Mouse (Mus musculus) granulocyte monocyte progenitor cell, adult 5-6 weeks (primary cell): ENCODE data around the gene Fam53b. TPM values are rescaled to one million over a fixed set of nuclear protein-coding genes. Genes with fewer than 3 reads are reported as not detected.

ENCODE experiments used
- ATAC-seq: replicated peaks from 2 replicates; pipeline ENCODE4 v1.8.0; 2016; ENCODE audit warnings: mild to moderate bottlenecking, moderate TSS enrichment, inconsistent platforms; ENCODE audit not compliant: poor library complexity, severe bottlenecking
- total RNA-seq, 2 experiments: library from RNA; stranded (forward) in 1 of 2; stranded (reverse) in 1 of 2; fragments of 200-712, 200-1000 nt in 1 of 2; fragments of >200 nt in 1 of 2; fragmentation: Nextera tagmentation in 1 of 2; gene quantifications; 2 replicates each; pipeline ENCODE4 v1.2.3; 2014 to 2017

The Fam53b gene
- total RNA-seq, 2 experiments from 2014 or later = 11.1 to 20.1 TPM

DNA sequence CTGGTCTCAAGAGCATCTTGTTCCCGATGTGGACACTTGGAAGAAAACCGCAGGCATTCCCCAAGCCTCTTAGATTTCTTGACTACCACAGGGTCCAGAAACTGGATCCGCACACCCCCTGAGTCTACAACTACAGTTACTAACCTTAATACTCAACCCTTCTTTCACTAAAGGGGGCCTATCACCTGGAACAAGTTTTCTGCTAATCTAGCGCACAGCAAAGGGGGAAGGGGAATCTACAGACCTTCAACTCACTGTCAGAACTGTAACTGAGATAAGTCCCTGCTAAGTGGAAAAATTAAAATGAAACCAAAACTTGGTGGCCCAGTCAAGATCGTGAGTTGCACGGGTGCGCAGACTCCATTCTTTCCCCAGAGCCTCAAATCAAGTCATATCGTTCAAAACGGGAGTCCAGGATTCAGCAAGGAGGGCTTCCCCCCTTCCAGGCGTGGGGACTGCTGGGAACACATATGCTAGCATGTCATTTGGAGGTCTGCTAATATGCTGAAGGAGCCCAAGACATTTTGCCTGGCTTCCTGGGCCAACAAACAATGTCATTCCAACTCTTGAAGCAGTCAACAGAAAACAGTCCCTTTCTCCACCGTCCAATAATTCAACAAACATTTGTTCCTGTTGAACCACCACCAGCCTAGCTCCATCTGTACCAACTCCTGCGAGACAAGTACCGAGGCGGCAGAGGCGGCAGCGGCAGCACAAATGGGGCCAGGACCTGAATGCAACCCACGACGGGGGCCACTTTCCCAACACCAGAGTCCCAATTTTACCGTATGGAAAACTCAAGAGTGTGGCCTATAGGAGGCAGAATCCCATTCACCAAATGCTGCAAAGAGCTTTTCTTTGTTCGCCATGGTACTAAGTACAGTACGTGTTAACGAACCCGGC lies 1.7 kb downstream of the Fam53b start:
- ATAC-seq = no peak

DNA sequence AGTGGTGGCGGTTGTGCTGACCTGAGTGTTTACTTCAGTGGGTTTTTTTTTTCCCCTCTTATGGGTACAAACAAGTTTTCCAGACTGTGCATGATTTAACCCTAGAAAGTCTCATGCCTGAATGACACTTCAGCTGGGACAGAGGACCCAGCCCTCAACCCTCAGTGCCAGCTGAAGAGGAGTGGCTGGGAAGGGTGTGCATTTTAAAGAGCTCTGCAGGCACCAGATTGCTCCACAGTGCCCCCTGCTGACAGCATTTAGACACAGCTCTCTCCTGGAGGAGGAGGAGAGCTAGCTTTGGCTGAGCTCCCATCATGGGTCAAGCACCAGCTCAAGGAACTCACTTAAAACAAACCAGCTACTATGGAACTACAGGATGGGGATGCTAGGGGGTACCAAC lies 2.8 kb downstream of the Fam53b start:
- ATAC-seq = peak; percentile 56

DNA sequence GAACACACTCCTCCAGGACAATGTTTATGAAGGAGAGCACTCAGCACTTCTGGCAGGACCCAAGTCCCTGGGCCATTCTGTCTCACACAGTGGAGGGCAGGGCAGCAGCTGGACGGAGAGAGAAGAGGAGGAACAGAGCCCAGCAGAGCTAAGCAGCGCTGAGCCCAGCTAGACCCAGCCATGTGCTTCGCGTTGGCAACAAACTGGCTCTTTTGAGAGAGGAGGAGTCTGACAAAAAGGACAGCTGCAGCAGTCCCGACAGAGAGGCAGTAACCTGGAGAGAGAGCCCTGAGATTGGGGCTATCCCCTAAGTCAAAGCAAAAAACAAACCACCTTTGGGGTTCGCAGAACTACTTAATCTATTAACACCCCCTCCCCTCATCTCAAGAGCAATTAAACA lies 3.3 kb downstream of the Fam53b start:
- ATAC-seq = no peak

DNA sequence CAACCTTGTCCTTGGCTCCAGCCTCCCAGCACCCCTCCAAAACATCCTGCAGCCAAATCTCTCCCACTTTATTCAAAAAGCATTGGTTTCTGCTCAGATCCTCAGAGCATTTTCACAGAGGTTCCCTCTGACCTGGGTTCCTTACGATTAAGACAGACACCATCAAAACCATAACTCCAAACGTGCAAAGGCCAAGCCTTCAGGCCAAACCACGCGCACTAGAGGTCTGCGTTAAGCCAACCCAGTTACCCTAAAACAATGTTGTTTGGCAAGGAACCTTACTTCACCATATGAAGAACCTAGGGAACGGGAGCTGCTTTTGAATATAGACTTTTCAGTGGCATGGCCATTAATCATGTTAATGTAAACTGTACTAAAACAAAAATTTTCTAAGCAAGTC lies 4.0 kb downstream of the Fam53b start:
- no peak for ATAC-seq

DNA sequence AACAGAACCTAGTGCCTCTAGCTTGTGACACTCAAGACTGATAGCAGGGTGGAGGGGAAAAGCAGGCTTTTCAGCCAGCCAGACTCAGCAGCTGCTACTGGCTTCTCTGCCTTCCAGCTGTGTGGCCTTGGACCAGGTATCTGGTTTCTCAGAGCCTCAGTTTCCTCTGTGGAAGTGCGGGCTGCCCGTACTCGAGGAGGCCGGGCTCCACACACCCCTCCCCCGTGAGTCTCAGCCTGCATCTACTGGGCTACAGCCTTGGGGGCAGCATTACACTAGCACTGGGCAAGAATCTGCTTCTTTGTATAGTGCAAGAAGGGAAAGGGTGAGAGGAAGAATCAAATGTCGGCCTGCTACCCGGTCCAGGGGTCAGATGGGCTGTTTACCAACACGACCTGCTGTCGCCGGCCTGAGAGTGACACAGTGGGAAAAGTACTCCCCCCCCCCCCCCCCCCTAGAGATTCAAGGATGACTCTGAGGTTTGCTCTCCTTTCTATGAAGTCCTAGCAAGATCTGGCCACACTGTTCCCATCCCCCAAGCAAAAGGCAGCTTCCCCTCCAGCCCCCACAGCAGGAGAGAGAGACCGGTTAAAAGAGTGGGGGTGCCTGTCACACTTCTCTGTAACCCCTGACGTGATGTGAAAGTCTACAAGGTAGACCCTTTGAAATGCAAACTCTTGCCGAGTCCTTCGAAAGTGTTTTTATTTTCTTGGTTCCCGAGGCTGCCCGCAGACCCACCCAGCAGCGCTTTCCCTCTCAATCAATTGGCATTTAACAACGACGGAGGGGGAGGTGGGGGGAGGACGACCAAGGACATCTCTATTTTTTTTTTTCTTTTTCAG lies 4.6 kb downstream of the Fam53b start:
- no peak for ATAC-seq

DNA sequence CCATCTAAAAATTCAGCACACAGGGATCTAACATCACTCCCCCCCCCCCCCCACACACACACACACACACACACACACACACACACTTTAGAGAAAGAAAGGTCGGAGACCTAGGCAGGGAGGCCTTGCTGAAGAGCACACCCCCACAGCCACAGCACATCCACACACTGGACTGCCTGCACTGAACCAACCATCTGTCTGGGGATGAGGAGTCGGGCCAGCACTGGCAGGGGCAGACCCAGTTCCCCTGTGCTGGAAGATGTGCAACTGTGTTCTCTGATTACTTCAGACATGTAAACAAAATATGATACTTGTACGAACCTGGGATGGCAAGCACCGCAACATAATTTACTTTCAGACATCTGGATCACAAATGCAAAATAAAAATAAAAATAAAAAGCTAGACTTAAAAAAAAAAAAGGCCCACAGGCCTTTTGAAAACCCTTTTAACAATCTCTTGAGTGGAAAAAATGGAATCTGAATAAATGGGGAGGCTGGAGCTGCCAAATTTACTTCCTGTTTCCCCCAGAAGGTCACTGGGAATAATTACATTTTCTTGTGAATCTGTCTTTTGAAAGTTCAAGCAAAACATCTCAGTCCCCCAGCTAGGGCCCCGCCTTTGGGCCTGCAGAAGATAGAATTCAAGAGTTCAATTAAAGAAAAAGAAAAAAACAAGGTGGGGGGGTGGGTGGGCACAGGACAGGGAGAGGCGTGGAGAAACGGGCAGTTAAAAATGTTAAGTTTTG lies 5.5 kb downstream of the Fam53b start:
- ATAC-seq = no peak

DNA sequence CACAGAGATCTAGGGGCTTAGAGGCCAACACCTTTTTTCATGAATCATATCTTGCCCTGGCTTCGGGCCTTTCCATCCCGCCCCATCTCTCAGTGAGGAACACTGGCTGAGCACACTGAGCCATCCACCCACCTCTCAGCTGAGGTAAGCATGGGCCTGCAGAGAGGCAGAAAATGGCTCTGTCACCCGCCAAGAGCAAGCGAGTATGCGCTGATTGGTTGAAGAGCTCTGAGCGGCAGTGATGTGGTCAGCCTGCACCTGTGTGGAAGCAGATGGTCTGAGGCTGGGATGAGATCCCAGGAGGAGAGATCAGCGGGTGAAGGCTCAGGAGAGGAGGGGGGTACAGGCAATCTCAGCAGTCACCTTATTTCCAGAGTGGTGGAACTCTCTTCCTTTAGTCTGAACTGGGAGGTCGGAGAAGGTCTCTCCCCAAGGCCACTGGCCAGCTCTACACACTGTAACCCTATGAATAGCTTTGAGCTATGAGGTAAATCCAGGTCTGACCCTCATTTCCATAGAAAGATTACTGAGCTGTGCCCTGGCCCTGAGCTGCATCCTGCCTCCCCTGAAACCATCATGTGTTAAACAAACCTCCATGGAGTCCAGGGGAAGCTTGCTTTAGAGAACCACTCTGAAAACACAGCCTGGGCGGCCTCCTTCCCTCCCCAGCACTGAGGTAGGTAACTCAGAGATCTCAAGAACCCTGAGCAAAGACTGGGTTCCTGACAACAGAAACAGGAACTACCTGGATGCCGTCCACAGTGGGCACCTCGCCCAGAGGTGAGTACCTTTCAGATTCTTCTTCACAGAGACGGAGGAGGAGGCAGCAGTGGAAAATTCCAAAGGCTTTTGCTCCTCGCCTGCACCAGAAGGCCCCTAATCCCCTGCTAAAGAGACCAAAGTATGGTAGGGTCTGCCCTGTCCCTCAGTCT lies 6.5 kb downstream of the Fam53b start:
- no peak for ATAC-seq

DNA sequence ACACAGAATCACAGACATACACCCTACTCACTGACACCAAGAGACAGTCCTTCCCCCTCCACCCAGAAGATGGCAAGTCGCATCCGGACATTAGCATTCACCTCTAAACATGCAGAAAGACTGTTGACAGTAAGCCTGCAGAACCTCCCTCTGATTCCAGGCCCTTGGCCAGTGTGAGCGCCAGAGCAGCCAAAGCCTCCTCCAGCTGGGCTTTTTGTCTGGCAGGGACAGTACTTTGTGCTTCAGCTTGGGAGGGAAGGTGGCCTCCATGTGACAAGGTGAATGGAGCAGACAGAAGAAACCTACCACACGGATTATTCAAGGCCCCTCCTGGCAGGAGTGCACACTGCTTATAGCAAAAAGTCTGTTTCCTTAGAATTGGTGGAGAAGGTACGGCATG lies 7.4 kb downstream of the Fam53b start:
- ATAC-seq = no peak

DNA sequence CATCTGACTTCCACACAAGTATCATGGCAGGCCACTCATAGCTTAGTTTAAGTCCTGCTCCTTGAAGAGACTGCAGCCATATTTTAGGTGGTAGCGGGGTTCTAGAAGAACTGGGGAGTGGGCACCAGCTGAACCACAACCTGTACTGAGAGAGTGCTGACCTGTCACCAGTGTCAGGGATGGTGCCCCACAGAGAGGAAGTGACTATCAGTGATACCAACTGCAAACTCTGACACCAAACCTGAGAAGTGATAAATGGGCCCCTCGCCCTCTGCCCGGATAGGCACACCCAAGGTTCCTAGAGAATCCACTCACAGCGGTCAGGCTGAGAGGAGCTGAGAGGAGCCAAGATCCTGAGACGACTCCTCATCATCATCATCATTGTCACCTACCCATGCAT lies 8.7 kb downstream of the Fam53b start:
- ATAC-seq = peak; percentile 35

DNA sequence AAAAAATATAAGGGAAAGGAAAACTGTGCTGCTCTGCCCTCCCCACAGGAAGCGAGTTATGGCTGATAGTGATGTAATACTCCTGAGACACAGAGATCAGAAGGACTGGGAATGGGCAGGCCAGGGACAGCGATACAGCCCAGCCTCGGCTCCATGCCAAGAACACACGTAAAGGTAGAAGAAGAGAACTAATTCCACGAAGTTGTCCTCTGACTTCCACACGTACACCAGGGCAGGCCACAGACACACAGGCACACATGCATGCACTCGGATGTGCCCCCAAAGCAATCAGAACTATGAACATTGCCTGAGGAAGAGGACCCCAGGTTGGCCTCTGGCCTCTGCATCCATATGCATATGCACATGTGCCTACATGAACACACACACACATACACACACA lies 9.2 kb downstream of the Fam53b start:
- no peak for ATAC-seq

DNA sequence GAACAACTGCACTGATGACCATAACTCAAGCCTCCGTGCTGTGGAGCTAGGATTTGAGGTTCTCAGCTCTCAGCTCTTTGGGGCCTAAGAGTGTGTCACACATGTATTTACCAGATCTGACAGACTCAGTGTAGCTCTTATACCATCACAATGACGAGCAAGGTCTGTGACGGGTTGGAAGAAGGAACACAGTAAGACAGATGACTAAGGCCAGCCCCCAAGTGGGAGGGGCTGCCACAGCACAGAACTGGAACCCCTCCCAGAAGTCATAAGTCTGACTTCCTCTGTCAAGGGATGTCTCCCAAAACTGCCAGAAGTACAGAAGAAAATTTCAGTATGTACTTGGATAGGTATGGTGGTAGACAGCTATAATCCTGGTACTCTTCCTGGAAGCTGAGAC lies 9.7 kb downstream of the Fam53b start:
- ATAC-seq = peak; percentile 88

DNA sequence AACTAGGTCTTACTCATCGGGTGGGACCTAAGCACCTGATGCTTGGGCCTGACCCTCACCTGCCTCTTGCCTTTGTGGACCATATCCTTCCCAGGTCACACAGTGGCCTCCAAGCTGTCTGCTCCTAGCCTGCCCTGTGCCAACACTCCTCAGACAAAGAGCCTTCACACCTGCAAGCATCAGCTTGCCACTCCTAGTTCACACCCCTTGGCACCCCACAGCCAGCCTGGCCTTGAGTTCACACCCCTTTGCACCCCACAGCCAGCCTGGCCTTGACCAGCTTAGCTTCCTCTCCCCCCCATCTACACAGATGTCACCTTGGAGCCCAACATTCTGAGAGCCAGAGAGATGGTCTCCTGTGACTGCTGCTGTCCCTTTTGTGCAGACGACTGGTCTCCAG lies 10.3 kb downstream of the Fam53b start:
- ATAC-seq = no peak

DNA sequence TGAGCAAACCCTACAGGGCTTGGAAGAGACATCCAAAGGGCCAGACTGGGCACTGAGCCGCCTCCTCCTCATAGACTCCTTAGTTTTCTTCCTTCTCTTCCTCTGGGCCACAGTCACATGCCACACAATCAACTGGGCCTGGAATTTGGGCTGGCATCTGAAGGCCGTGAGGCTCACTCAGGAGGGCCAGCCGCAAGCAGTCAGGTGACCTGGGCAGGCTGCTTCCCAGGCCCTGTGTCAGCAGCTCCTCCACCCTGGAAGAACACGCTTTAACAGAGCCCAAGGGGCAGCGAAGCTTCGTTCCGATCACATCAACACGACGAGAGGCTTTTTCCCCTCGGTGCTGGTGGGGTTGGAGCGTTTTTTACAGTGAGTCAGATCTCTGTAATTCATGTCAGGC lies 11.0 kb downstream of the Fam53b start:
- ATAC-seq = no peak

DNA sequence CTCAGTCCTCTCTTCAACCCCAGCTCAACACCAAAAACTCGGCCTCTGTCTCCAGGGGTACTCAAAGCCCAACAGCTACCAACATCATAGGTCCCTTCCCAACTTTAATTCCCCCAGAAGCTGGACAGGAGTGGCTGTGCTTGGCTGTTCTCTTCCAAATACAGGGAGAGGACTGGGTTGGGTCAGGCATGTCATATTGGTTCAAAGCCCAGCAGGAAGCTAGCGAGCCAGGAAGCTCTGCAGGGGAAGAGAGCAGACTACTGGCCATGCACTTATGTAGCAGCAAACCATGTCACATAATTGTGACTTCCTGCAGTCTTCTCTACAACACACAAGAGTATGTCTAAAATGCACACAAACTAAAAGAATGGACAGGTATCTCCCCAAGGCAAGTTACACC lies 11.6 kb downstream of the Fam53b start:
- no peak for ATAC-seq

DNA sequence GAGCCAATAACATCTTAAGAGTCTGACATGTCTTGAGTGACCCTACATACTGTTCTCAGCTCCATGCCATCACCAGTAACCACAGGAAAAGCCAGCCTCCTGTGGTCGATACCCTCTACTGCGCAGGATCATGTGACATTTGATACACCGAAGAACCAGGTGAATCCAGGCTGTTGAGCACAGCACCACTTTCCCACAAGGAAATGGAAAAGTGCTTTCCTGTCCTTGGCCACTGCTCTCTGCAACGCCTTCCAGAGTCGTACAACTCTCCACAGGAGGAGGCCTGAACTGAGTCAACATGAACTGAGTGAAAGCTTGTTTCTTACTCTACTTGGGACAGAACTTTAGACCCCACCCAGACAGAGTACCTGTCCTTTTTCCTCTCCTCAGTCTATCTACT lies 12.2 kb downstream of the Fam53b start:
- ATAC-seq = no peak

DNA sequence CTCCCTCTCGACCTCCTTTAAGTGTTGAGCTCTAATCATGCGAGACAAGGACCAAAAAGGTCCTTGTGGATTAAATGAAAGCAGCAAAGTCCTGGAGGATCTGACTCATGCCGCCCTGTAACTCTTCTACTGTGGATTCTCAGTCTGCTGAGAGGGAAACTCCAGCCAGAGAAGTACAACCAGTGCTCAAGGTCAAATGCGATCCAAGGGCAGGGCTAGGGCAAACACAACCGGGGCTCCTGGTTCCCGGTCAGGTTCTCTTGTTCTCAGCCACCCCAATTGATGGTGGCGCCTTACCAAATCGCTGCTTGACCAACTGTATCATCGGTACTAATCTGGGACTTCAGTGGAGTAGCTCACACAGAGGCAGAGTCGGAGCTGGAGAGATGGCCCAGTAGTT lies 12.8 kb downstream of the Fam53b start:
- ATAC-seq = no peak

DNA sequence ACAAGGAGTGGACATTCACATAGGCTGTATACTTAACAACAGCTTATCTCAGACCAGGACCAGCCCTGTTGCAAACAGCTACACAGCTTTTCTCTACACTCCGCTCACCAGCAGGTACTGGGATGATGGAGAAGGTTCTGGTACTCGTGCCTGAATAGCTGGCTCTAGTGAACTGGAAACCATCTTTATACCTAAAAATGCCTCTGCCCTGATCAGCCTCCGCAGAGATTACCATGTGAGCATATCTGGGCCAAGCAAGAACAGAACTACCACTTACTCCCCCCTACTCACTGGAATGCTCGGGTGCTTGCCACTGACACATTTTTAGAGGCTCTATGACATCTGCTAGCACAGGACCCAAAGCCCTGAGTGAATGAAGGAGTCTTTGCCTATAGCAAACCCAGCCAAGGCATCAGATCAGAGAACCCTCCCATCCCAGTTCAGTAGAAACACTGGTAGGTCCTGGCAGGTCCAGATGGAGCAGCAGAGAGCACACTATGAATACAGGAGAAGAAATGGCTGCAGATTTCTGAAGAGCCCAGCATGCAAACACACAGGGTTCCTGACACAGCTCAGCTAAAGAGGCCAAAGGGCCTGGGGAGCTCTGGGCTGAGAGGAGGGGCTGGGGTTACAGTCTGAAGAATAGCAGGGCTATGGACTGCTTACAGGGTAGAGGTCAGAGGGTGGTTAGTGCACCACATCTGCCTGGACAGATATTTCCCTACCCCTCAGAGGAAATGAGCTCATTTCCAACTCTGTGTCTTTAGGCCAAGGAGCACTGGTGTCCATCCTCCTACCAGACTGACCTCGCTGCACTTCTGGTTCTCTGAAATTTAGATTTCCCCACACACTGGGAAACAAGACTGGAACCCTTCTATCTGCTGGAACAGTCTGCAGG lies 14.3 kb downstream of the Fam53b start:
- ATAC-seq = no peak

DNA sequence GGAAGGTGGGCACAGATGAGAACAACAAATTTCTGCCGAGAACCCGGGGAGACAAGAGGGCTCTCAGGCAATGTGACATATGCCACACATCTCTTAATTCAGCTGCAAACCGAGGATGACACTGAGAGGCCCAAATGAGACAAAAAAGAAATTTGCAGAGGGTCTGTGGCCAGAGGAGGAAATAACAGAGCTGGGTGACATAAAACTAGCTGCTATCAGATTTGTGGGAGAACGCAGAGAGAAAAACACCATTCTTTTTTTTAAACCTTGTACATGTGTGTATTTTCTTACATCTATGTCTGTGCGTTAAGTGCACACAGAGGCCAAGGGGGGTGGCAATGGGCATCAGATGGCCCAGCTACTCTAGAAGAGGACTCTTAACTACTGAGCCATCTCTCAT lies 18.5 kb downstream of the Fam53b start:
- no peak for ATAC-seq

DNA sequence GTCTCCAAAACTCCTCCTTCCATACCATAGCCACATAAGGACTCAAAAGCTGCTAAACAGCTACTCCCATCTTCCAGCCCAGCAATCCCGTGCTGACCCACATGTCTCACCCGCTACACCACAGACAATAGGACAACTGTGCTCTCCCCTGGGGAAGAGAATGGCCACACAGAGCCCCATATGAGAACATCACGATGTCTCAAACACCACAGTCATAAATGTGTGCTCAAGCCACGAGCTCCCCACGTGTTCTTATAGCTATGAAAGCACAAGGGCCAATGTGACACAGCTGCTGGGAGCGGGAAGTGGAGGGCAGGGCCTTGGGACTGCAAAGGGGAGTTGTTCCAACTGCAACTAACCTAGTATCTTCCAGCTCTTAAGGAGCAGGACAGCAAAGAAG lies 20.2 kb downstream of the Fam53b start:
- 0 out of 2 replicates have a peak, but pooled peaks have one; percentile 26 for ATAC-seq
